Mouse (Mus musculus) heart, postnatal 0 days (tissue): ENCODE data around the gene Zfp697.

Source experiments
- CTCF ChIP-seq: IDR thresholded peaks from 2 replicates; pipeline ENCODE4 v1.5.1; 2016; ENCODE audit warnings: antibody characterized with exemption, control low read depth, low read depth
- EP300 ChIP-seq: IDR thresholded peaks from 2 replicates; pipeline ENCODE4 v1.6.1; 2016; ENCODE audit warnings: antibody characterized with exemption, low read depth

- TF ChIP-seq CTCF: no peak
- TF ChIP-seq EP300: no peak
Measured at GRCm38 (mm10) chr3:98416426-98417250, 34.4 kb downstream of the Zfp697 start.
